Mouse (Mus musculus) forebrain, embryonic 12.5 days (tissue): Measurements from ENCODE around the gene Cntrob. TPM values are rescaled to one million over a fixed set of nuclear protein-coding genes. Genes with fewer than 3 reads are reported as not detected.
"Not testable (repeated sequence)": the region's sequence is repeated elsewhere in the genome, so short reads cannot be mapped to it uniquely, and the experiment has no call there.

ENCODE experiments used
- ATAC-seq: fragments of 200-750 bp; cut with Nextera tagmentation; 2 replicates; pipeline ENCODE4 v1.8.0; 2017; ENCODE audit warnings: moderate TSS enrichment; ENCODE audit not compliant: low FRiP score
- H3K27ac ChIP-seq: fragments of 300-500 bp; sonication (generic); 2 replicates; pipeline ENCODE4 v1.5.1; 2016; ENCODE audit warnings: mild to moderate bottlenecking
- H3K27me3 ChIP-seq: fragments of 300-500 bp; sonication (generic); 2 replicates; pipeline ENCODE4 v1.6.1; 2016; ENCODE audit warnings: mild to moderate bottlenecking
- H3K36me3 ChIP-seq: fragments of 300-500 bp; sonication (generic); replicated peaks from 2 replicates; pipeline ENCODE4 v1.6.1; 2016; ENCODE audit warnings: mild to moderate bottlenecking
- H3K4me1 ChIP-seq: fragments of 300-500 bp; sonication (generic); 2 replicates; pipeline ENCODE4 v1.6.1; 2016
- H3K4me2 ChIP-seq: fragments of 300-500 bp; sonication (generic); 2 replicates; pipeline ENCODE4 v1.6.1; 2016; ENCODE audit warnings: mild to moderate bottlenecking, moderate library complexity
- H3K4me3 ChIP-seq: fragments of 300-500 bp; sonication (generic); replicated peaks from 2 replicates; pipeline ENCODE4 v1.5.1; 2016; ENCODE audit warnings: mild to moderate bottlenecking
- H3K9ac ChIP-seq: fragments of 300-500 bp; sonication (generic); 2 replicates; pipeline ENCODE4 v1.6.1; 2016; ENCODE audit warnings: mild to moderate bottlenecking
- H3K9me3 ChIP-seq: fragments of 300-500 bp; sonication (generic); 2 replicates; pipeline ENCODE4 v1.6.1; 2016
- WGBS: fragments of 180-500 bp; shearing (Covaris S2); methylation state at CpG from one replicate; pipeline ENCODE4 v1.1.7; 2016; 5-methylcytosine and 5-hydroxymethylcytosine counted together
- polyA plus RNA-seq: library from polyadenylated mRNA; unstranded; fragments of >200 nt; fragmentation: Nextera tagmentation; extraction: Ambion mirVana; gene quantifications from 2 replicates; pipeline ENCODE4 v1.2.1, GENCODE M21; 2016

Gene Cntrob
- polyA plus RNA-seq, 1 experiment from 2014 or later: 49.0 TPM

- Histone ChIP-seq H3K4me1 (peaks cover 43% of the 10 kb centered on the region), H3K27me3 (peaks cover 3% of the 10 kb centered on the region), H3K4me2 (peak overlapping the region; percentile 79), H3K36me3 (peaks cover 36% of the 10 kb centered on the region), H3K4me3 (no peak overlapping the region), H3K27ac (0 out of 2 replicates have a peak overlapping the region, but pooled peaks have one; percentile 1), H3K9me3 (no peaks in the 10 kb centered on the region), H3K9ac (peak overlapping the region; percentile 85; the same call in 1 of the 2 replicates)
- ATAC-seq: no peak
- WGBS: 96% methylated on average over 6 of the region's 6 CpGs
These were observed 2.0 kb downstream of the Cntrob start for GRCm38 (mm10) chr11:69321580-69321979.

DNA sequence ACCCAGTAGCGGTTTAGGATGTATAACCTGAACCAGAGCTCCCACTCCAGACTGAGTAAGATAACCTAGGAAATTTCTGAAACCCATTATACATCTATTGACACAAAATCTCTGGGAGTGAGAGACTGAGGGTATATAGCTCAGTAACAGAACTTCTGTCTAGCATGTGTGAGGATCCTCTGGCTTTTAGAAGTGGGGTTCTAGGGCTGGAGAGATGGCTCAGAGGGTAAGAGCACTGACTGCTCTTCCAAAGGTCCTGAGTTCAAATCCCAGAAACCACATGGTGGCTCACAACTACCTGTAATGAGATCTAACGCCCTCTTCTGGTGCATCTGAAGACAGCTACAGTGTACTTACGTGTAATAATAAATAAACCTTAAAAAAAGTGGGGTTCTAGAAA is 5.6 kb downstream of the Cntrob start:
- 92% methylated on average over 3 of the region's 3 CpGs for WGBS
- not testable (repeated sequence) for ATAC-seq, H3K9ac ChIP-seq, H3K4me2 ChIP-seq, H3K27ac ChIP-seq, H3K9me3 ChIP-seq, H3K27me3 ChIP-seq, H3K4me3 ChIP-seq
- Histone ChIP-seq H3K4me1 (peaks cover 19% of the 10 kb centered on the region), H3K36me3 (peaks cover 65% of the 10 kb centered on the region)

- 97% methylated on average over 6 of the region's 6 CpGs for WGBS
- Histone ChIP-seq H3K9ac (no peak overlapping the region), H3K36me3 (peaks cover 76% of the 10 kb centered on the region), H3K4me1 (peaks cover 4% of the 10 kb centered on the region), H3K27me3 (no peaks in the 10 kb centered on the region), H3K4me3 (no peak overlapping the region), H3K9me3 (no peaks in the 10 kb centered on the region), H3K4me2 (no peak overlapping the region), H3K27ac (no peak overlapping the region)
- ATAC-seq: no peak
These were observed 7.2 kb downstream of the Cntrob start for GRCm38 (mm10) chr11:69316361-69316760.

DNA sequence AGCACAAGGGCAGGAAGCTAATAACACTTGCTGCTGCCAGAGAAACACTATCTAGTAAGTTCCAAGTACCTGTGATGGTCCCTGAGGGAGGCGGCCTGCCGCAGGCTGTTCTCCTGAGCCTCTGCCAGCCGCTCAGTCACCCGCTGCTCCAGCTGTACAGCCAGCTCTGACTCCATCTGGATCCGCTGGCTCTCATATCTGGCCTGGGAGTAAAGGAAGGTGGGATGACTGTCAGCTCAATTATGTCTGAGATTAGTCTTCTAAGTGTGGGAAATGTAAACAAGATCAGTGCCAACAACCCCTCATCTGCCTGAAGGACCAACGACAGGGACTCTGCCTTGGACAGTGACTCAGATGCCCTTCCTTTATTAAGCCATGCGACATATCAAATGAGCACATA is 12.3 kb downstream of the Cntrob start:
- 82% methylated on average over 7 of the region's 7 CpGs for WGBS
- Histone ChIP-seq H3K27ac (no peak overlapping the region), H3K9me3 (no peaks in the 10 kb centered on the region), H3K27me3 (no peaks in the 10 kb centered on the region), H3K9ac (no peak overlapping the region), H3K4me2 (no peak overlapping the region), H3K4me1 (no peaks in the 10 kb centered on the region), H3K36me3 (peaks cover 90% of the 10 kb centered on the region), H3K4me3 (no peak overlapping the region)
- ATAC-seq: no peak

DNA sequence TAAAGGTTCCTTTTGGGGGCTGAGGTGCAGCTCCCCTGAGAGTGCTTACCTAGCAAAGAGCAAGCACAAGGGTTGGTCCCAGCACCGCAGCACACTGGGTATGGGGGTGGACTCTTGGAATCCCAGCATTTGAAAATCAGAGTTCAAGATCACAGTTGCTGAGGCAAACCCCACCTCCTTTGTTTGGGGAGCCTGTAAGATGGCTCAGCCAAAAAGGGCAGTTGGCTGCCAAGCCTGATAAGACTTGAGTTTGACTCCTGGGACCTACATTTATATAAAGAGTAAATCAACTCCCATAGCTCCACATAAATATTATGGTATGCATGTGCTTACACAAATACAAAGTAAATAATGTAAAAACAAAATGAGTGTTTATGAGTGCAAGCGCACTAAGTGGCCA is 17.5 kb downstream of the Cntrob start:
- Histone ChIP-seq H3K36me3 (peaks cover 96% of the 10 kb centered on the region), H3K4me2 (no peak overlapping the region)
- 95% methylated on average over 2 of the region's 2 CpGs for WGBS

DNA sequence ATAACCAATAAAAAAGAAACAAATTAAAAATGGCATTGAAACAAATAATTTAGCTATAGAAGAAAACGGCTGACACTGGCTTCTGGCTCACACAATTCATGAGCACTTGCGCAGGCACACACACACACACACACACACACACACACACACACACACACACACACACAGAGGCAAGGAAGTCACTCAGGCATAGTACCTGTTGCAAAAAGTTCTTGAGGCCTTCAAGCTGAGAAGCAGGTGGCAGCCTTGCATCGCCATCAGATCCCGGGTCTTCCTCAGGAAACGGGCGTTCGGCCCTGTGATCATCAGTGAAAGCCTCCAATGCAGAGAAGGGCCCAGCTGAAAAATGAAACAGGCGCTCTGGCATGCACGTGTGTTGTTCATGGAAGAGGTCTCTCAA is 18.3 kb downstream of the Cntrob start:
- H3K9ac ChIP-seq: no peak overlapping the region
- no peak overlapping the region for H3K27ac ChIP-seq
- peaks cover 95% of the 10 kb centered on the region for H3K36me3 ChIP-seq
- no peak for ATAC-seq
- no peaks in the 10 kb centered on the region for H3K9me3 ChIP-seq
- WGBS: 91% methylated on average over 9 of the region's 9 CpGs
- no peaks in the 10 kb centered on the region for H3K27me3 ChIP-seq
- H3K4me2 ChIP-seq: no peak overlapping the region
- no peaks in the 10 kb centered on the region for H3K4me1 ChIP-seq
- no peak overlapping the region for H3K4me3 ChIP-seq

More for the DNA sequence above, 17.5 kb downstream of the Cntrob start:
- H3K9ac ChIP-seq: no peak overlapping the region
- no peak overlapping the region for H3K27ac ChIP-seq
- H3K27me3 ChIP-seq: no peaks in the 10 kb centered on the region
- H3K4me3 ChIP-seq: no peak overlapping the region
- no peaks in the 10 kb centered on the region for H3K4me1 ChIP-seq
- no peak for ATAC-seq
- no peaks in the 10 kb centered on the region for H3K9me3 ChIP-seq

DNA sequence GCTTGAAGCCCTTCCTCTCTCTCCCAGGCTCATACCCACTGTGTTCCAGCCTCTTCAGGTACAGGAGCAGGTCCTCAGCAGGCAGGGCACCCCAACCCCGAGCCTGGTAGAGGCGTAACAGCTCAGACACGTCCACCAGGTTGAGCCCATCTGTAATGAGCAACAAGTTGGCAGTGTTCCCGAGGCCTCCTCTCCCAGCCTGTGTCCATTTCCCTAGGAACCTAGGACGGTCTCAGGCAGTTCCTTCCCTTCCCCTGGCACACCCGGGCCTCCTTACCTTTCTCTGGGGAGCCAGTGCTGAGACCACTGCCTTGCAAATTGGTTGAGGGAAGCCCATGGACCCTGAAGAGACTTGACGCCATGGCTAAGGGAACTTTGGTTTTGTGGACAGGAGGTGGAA is 20.8 kb downstream of the Cntrob start:
- 92% methylated on average over 7 of the region's 7 CpGs for WGBS
- no peak for ATAC-seq
- H3K4me3 ChIP-seq: no peak overlapping the region
- no peak overlapping the region for H3K4me2 ChIP-seq
- no peak overlapping the region for H3K9ac ChIP-seq
- H3K27me3 ChIP-seq: no peaks in the 10 kb centered on the region
- H3K27ac ChIP-seq: no peak overlapping the region
- no peaks in the 10 kb centered on the region; the same call in 1 of the 2 replicates for H3K4me1 ChIP-seq
- no peaks in the 10 kb centered on the region for H3K9me3 ChIP-seq
- H3K36me3 ChIP-seq: peaks cover 93% of the 10 kb centered on the region

- no peak for ATAC-seq
- no peak overlapping the region for H3K4me3 ChIP-seq
- no peaks in the 10 kb centered on the region for H3K9me3 ChIP-seq
- peaks cover 61% of the 10 kb centered on the region for H3K36me3 ChIP-seq
- H3K4me2 ChIP-seq: no peak overlapping the region
- H3K27me3 ChIP-seq: no peaks in the 10 kb centered on the region
- no peak overlapping the region for H3K27ac ChIP-seq
- 74% methylated on average over 7 of the region's 7 CpGs for WGBS
- H3K4me1 ChIP-seq: no peaks in the 10 kb centered on the region; the same call in 1 of the 2 replicates
- no peak overlapping the region for H3K9ac ChIP-seq
These were observed 25.3 kb downstream of the Cntrob start for GRCm38 (mm10) chr11:69298231-69298630.

DNA sequence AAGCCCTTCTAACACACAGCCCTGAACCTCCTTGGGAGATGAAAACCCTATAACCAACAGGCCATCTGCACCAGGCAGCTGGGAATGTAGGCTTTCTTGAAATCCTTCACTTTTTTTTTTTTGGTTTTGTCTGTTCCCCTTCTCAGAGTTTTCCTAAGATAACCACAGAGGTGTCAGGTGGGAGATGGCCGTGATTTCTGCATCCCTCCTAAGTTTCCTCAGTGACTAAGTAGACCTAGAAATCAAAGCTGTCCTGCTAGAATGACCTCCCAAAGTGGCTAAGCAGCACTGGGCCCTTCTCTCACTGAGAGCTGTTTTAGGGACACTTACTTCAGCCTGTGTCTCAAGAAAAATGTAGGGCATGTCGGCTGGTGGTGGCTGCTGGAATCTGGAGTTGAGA is 25.8 kb downstream of the Cntrob start:
- Histone ChIP-seq H3K36me3 (peaks cover 57% of the 10 kb centered on the region), H3K27ac (no peak overlapping the region), H3K9me3 (no peaks in the 10 kb centered on the region), H3K27me3 (no peaks in the 10 kb centered on the region), H3K4me2 (no peak overlapping the region), H3K4me3 (no peak overlapping the region), H3K9ac (no peak overlapping the region), H3K4me1 (no peaks in the 10 kb centered on the region; the same call in 1 of the 2 replicates)
- 79% methylated on average over 2 of the region's 2 CpGs for WGBS
- no peak for ATAC-seq

- ATAC-seq: no peak
- H3K27me3 ChIP-seq: no peaks in the 10 kb centered on the region
- no peak overlapping the region for H3K4me2 ChIP-seq
- H3K9me3 ChIP-seq: no peaks in the 10 kb centered on the region
- no peak overlapping the region for H3K27ac ChIP-seq
- WGBS: 95% methylated on average over 3 of the region's 3 CpGs
- H3K4me3 ChIP-seq: no peak overlapping the region
- H3K36me3 ChIP-seq: peaks cover 35% of the 10 kb centered on the region
- H3K4me1 ChIP-seq: no peaks in the 10 kb centered on the region; the same call in 1 of the 2 replicates
- no peak overlapping the region for H3K9ac ChIP-seq
These were observed 28.3 kb downstream of the Cntrob start for GRCm38 (mm10) chr11:69295286-69295685.

DNA sequence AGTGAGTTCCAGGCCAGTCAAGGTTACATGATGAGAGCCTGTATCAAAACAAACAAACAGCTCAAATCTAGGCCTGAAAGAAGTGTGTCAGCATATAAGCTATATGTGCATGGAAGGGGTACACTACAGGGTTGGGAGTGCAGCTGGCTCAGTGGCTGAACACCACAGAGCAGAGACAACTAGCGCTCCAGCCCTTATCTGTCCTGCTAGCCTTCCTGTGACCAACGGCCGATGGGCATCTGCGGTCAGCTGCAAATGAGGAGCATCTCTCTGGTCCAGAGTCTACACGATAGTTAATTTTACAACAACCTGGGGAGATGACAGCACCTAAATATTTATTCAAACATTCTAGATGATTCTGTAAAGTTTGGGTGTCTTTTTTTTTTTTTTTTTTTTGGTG is 32.5 kb downstream of the Cntrob start:
- no peak for ATAC-seq
- H3K27me3 ChIP-seq: no peaks in the 10 kb centered on the region
- WGBS: 96% methylated on average over 5 of the region's 5 CpGs
- H3K4me1 ChIP-seq: no peaks in the 10 kb centered on the region
- no peaks in the 10 kb centered on the region for H3K9me3 ChIP-seq
- H3K27ac ChIP-seq: no peak overlapping the region
- H3K4me3 ChIP-seq: no peak overlapping the region
- H3K4me2 ChIP-seq: no peak overlapping the region
- 0 out of 2 replicates have a peak, but pooled peaks cover 3% of the 10 kb centered on the region for H3K36me3 ChIP-seq
- no peak overlapping the region for H3K9ac ChIP-seq

GRCm38 (mm10) chr11:69277267-69277666 is 46.3 kb downstream of the Cntrob start:
- H3K36me3 ChIP-seq: no peaks in the 10 kb centered on the region

GRCm38 (mm10) chr11:69276081-69276480 is 47.5 kb downstream of the Cntrob start:
- H3K4me2 ChIP-seq: no peak overlapping the region
- peaks cover 6% of the 10 kb centered on the region; the same call in 1 of the 2 replicates for H3K27me3 ChIP-seq
- H3K9me3 ChIP-seq: no peaks in the 10 kb centered on the region
- 73% methylated on average over 2 of the region's 2 CpGs for WGBS
- no peak overlapping the region for H3K9ac ChIP-seq
- no peak for ATAC-seq
- H3K4me3 ChIP-seq: no peak overlapping the region
- H3K27ac ChIP-seq: no peak overlapping the region
- H3K36me3 ChIP-seq: no peaks in the 10 kb centered on the region
- peaks cover 8% of the 10 kb centered on the region for H3K4me1 ChIP-seq

More at GRCm38 (mm10) chr11:69277267-69277666, 46.3 kb downstream of the Cntrob start:
- H3K4me1 ChIP-seq: no peaks in the 10 kb centered on the region
- H3K4me3 ChIP-seq: no peak overlapping the region
- H3K9ac ChIP-seq: no peak overlapping the region
- no peak for ATAC-seq
- H3K9me3 ChIP-seq: no peaks in the 10 kb centered on the region
- no peaks in the 10 kb centered on the region for H3K27me3 ChIP-seq
- no peak overlapping the region for H3K4me2 ChIP-seq
- H3K27ac ChIP-seq: no peak overlapping the region
- WGBS: 67% methylated on average over 5 of the region's 5 CpGs
